12 mouse cellular contexts compared by ENCODE assay signal in the genomic region with DNA sequence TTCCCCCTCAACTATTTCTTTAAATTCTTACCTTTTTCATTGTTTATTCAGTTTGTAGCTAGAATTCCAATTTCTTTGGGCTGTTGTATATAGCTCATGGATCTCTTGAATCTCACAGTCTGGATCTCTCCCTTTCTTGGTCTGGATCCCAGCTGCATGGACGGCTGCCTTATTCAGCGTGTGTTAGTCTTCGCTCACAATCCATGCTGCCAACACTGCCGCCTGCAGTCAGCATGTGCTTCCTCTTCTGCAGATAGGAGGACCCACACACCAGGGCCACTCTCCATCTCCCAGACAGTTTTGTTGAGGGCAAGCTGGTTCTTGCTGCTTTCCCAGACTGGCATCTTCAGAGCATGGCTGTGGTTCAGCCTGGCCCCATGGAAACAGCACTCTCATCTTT. TPM values are rescaled to one million over a fixed set of nuclear protein-coding genes. Genes with fewer than 3 reads are reported as not detected.
DNase-seq lines count a peak whose midpoint lies in the region; ATAC-seq and TF ChIP-seq lines count a peak whose summit lies in the region.
"Had no signal": no experiment of that assay in that cellular context is flagged by ENCODE, and none has a peak within 500 bp of the region (broad histone marks: within the 10 kb centered on the region; RNA-seq: fewer than 3 reads in every experiment).

No protein-coding gene starts in this region.

- H3K4me3 ChIP-seq in liver, postnatal 0 days (ENCODE audit: low read depth, low read length): no peak overlapping the region
- H3K4me3 ChIP-seq: forebrain, embryonic 12.5 days had no signal

- no peaks in the 10 kb centered on the region for H3K9me3 ChIP-seq in liver, postnatal 0 days (ENCODE audit: low read length)
- H3K9me3 ChIP-seq: forebrain, embryonic 12.5 days had no signal

- H3K27me3 ChIP-seq in liver, postnatal 0 days (ENCODE audit: insufficient read depth, low read length): no peaks in the 10 kb centered on the region
- H3K27me3 ChIP-seq: forebrain, embryonic 12.5 days had no signal

- no peak overlapping the region for H3K27ac ChIP-seq in liver, postnatal 0 days (ENCODE audit: low read depth)
- H3K27ac ChIP-seq: forebrain, embryonic 12.5 days; liver, embryonic 14.5 days had no signal

- 44% methylated on average over 4 of the region's 4 CpGs for WGBS in liver, postnatal 0 days (ENCODE audit: insufficient replicate concordance)

- H3K4me1 ChIP-seq in liver, postnatal 0 days (ENCODE audit: insufficient read depth): no peaks in the 10 kb centered on the region
- H3K4me1 ChIP-seq: forebrain, embryonic 12.5 days had no signal

- no peak overlapping the region for H3K9ac ChIP-seq in liver, postnatal 0 days (replicated peaks)
- H3K9ac ChIP-seq: forebrain, embryonic 12.5 days; liver, embryonic 14.5 days had no signal

- no peak for TF ChIP-seq POLR2A in brain, embryonic 14.5 days (IDR thresholded peaks at IDR 0.05; ENCODE audit: borderline replicate concordance, extremely low read depth, insufficient read depth, insufficient read length, poor library complexity, severe bottlenecking)

- DNase-seq in gastrocnemius, postnatal 14 days: peak; percentile 15
- DNase-seq in gastrocnemius, postnatal 36 days: no peak
- peak; percentile 54 for DNase-seq in brain, embryonic 14.5 days (ENCODE audit: low read depth)
- peak; percentile 25 to 53 for DNase-seq in frontal cortex, postnatal 36 days (ENCODE audit: low spot score in 2 of 2)
- DNase-seq in left cerebral cortex, postnatal 25 days (ENCODE audit: low spot score in 2 of 2): peak; percentile 27 to 75
- no peak for DNase-seq in liver, postnatal 0 days
- no peak for DNase-seq in retina, postnatal 1 day
- DNase-seq in retina, embryonic 14.5 days (ENCODE audit: low spot score): no peak
- DNase-seq: adrenal gland, postnatal 14 days had no signal

- no peak for ATAC-seq in liver, postnatal 0 days

- H3K4me2 ChIP-seq in liver, postnatal 0 days (ENCODE audit: low read depth, low read length): no peak overlapping the region
- H3K4me2 ChIP-seq: forebrain, embryonic 12.5 days; heart, embryonic 11.5 days had no signal

- intact Hi-C loops in gastrocnemius, postnatal 14 days (cut with DNase I; ENCODE audit: low total_unique reads): no loop called here
- intact Hi-C loops in gastrocnemius, postnatal 36 days (cut with DNase I): no loop called here
- intact Hi-C loops in left cerebral cortex, postnatal 25 days (cut with DNase I): no loop called here

- no peaks in the 10 kb centered on the region for H3K36me3 ChIP-seq in liver, postnatal 0 days (replicated peaks; ENCODE audit: insufficient read depth, low read length)
- H3K36me3 ChIP-seq: forebrain, embryonic 12.5 days had no signal

- TF ChIP-seq CTCF in brain, embryonic 14.5 days (IDR thresholded peaks at IDR 0.05; ENCODE audit: borderline replicate concordance, extremely low read depth, insufficient read depth, insufficient read length): no peak
- TF ChIP-seq CTCF in liver, postnatal 0 days (IDR thresholded peaks at IDR 0.05; ENCODE audit: low read depth): no peak; the same call in 1 of the 2 replicates

- no peak for TF ChIP-seq EP300 in liver, postnatal 0 days (IDR thresholded peaks at IDR 0.05; ENCODE audit: low read depth)

RNA-seq across cellular contexts. Expression of gene Dhx32, which starts 57.0 kb away (rescaled TPM):
- 10 to 100 TPM; 25.7 to 33.6 TPM for total RNA-seq in gastrocnemius, postnatal 14 days (2021)
- 10 to 100 TPM; 28.9 to 30.6 TPM for total RNA-seq in gastrocnemius, postnatal 36 days (2021)
- 31.6 and 35.3 TPM in 2 replicates for polyA plus RNA-seq in brain, embryonic 14.5 days (2012; rRNA removed)
- total RNA-seq in left cerebral cortex, postnatal 25 days (2021): 10 to 100 TPM; 36.6 to 39.8 TPM
- 5.2 and 5.5 TPM in 2 replicates for polyA plus RNA-seq in liver, postnatal 0 days (2015; fragmentation: Nextera tagmentation; extraction: Ambion mirVana)

Comparison
In these comparisons a context has a peak if more than half of its experiments do, and no peak if none do; other contexts are left out.
1. DNase-seq: peak in gastrocnemius, postnatal 14 days (single experiment), brain, embryonic 14.5 days (single experiment), frontal cortex, postnatal 36 days (2 of 2) and left cerebral cortex, postnatal 25 days (2 of 2); none in gastrocnemius, postnatal 36 days (0 of 2), liver, postnatal 0 days (single experiment), retina, postnatal 1 day (single experiment) and retina, embryonic 14.5 days (single experiment).